Mouse (Mus musculus) kidney, adult 18-20 months (tissue): Measurements from ENCODE around the gene Ppp1r14d.

ENCODE experiments used
- DNase-seq: peaks from one replicate; pipeline ENCODE4 v3.0.0; 2021

The Ppp1r14d gene

DNA sequence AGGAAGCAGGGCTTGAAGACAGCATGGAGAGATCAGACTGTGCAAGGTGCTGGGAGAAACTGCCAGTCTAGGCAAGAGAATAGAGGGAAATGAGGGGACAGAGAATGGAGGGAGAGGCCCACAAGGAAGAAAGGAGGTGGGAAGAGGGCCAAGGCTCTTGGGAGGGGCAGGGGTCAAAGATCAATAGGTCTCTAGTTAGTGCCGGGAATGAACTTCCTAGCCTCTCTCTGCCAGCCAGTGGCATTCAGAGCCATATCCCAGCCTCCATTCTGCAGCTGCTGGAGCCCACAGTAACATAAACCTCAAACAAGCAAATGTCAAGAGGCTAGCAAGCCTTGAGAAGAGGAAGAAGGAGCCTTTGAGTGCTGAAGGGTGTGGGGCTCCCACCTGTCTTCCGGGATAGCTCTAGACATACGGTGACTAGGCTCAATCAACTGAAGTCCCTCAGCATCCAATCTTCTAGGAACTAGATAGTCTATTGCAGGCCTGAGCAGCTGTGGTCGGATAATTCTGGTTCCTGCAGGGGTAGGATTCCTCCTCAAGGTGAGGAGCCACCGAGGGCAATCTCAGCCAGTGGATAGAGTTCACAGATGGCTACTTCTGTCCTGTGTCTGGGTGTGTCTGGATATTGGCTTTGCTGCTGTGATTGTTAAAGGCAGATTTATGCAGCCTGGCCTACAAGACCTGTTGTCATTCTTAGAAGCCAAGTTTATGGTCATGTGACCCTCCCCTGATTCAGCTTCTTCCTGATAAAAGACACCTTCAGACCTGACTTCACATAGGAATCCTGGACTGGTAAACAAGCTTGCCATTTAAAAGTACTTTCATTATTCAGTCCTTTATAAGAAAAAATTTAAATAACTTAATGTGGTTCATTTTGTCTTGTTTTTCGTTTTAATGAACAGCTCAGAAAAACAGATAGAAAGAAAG lies at the start of gene Ppp1r14d:
Gene Ppp1r14d, minus strand, starts transcription at position 132 of the 930 bp plus-strand sequence.
- peak; percentile 63 for DNase-seq

DNA sequence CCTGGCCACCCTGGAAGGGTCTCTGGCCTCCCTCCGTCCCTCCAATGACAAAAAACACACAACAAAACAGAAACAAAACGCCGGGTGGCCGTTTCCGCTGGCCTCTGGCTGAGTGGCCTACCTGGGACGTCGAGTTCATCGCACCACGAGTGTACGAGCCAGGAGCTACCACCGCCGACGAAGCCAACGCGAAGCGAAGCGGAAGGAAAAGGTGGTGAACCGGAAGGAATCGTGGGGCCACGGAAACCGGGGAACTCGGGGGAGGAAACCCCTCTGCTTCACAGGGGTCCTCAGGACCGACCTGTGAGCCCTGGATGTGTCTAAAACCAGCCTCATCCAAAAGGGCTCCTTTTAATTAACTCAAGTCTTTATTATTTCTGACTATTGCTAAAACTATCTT lies 48.1 kb upstream of the Ppp1r14d start:
- no peak for DNase-seq

DNA sequence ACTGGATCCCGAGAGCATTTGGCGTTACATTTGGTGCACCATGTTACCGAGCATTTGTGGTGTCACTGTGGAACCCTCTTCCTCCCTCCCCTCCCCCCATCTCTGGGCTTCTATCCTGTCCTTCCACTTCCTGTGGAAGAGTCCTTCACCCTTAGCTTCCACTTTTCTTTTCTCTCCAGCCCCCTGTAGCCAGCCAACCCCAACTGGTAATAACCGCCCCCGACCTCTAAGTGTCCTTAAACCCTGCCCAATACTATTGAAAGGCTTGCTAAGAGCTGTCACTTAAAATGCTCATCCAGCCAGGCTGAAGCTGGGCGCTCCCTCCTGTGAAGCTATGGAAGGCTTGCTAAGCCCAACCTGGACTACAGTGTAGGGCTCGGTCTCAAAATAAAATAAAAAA lies 47.2 kb upstream of the Ppp1r14d start:
- DNase-seq = no peak

DNA sequence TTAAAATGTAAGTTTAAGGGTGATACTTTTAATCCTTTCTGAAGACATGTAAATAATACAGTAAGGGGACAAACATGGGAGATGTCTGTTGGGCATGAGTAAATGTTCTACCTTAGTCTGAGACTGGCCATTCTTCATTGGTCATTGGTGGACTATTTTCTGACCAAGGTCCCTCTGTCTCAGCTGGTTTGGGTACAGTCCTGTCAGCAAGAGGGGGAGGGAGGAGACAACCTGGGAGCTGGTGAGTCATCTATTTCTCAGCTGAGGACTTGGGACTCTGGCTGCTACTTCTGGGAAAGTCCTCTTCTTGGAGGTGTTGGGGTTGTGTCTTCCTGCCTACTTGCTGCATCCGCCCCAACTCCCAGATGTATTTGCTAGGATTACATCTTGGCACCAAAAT lies 44.4 kb upstream of the Ppp1r14d start:
- no peak for DNase-seq

DNA sequence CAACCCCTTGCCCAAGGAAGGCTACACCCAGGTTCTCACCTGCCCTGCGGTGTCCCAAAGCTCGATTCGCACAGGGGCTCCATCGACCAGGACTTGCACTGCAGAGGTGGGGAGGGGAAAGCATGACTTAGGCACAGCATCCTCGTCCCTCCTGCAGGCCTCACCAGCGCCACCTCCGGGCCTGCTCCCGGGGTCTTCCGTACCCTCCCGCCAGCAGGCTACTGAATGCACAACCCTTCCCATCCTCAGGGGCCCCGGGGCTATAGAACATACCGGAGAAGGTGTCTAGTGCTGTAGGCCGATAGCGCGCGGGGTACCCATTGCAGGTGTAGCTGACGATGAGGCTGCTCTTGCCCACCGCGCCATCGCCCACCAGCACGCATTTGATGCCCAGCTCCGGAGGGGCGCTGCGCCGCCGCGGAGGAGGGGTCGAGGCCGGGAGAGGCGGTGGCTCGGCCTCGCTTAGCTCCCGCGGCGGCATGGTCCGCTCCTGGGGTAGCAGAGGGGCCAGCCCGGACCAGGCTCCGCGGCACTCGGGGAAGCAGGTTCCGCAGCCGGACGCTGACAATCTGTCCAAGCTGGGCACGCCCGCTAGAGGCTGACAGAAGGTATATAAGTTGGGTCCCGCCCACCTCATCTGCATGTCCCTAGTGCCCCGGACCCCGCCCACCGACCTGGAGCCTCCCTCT lies 41.1 kb upstream of the Ppp1r14d start, which contains the start of gene Rhov:
Gene Rhov, minus strand, starts transcription at position 630 of the 689 bp plus-strand sequence.
- peak; percentile 72 for DNase-seq

DNA sequence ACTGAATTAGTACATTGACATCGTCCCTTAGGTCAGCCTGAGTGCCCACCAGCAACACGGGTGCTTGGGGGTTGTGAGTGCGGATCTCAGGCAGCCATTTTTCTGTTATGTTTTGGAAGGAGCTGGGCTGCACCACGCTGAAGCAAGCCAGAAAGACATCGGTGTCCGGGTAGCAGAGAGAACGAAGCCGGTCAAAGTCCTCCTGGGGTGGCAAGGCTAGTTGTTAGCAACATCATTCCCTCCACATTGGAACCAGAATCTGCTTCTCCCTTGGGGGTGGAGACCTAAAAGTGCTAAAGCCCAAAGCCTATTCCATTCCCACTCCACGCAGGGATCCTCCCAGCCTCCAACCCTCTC lies 40.6 kb upstream of the Ppp1r14d start:
- DNase-seq = peak; percentile 32

DNA sequence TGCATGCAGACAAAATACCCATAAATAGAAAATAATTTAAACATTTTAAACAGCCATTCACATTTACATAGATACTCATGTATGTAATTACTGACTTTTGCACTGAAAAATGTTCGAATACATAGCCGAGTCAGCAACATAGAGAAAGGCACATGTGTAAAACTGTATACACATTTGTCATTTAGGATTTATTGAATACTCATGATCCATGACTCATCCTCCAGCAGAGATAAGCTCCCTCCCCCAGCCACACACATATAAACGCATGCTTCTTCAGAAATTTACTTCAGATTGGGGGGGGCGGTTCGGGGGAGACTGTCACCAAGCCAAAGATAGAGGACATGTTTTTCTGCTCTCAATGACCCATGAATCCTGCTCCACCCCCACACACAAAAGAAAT lies 34.1 kb upstream of the Ppp1r14d start:
- no peak for DNase-seq

DNA sequence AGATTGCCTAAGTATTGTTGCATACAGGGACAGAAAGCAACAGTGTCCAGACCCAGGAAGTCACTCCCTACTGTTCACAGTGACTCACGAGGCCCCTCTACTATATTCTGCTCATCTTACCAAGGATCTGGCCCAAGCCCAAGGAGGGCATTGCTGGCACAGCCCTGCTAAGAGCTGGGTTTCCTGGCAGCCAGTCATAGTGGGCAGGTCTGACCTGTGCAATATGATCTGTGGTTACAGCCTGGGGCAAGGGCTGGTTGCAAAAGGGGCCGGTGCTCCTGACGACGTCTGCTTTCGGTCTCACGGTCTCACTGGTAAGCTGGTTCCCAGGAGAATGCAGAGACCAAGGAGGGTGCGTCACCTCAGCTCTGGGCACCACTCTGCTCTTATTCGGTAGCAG lies 33.3 kb upstream of the Ppp1r14d start:
- DNase-seq = peak; percentile 79

DNA sequence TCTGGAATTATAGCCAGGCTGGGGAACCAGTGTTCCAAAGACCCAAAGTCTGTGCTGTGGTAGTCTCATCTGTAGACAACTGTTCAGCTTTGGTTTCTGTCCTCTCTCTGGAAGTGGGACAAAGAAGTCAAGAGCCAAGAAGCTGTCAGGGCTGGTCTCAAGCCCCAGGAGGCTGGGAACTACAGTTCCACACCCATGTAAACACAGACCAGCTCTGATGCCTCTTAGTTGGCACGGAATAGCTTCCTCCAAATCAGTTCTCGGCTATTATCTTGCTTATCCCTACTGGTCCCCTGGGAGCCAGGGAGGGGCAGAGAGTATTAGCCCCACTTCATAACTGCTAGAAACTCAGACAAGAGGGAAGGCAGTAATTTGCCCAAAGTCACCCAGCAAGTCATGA lies 31.6 kb upstream of the Ppp1r14d start:
- no peak for DNase-seq

DNA sequence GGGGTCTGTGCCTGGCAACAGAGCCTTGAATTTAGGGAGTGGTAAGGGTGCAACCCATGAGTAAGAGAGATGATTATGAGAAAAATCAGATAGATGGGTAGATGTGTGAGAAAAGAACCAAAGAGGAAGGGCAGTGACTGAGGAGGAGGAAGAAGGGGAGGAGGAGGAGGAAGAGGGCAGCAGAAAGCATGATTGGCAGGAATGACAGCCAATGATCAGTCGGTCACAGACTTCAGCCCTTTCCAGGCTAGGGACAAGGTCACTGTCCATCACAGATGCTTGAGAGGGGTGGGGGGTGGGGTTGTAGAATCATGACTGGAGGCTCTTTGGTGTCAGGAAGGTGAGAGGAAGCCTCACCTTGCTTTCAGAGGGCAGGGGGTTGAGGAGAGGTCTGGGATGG lies 30.8 kb upstream of the Ppp1r14d start:
- no peak for DNase-seq

DNA sequence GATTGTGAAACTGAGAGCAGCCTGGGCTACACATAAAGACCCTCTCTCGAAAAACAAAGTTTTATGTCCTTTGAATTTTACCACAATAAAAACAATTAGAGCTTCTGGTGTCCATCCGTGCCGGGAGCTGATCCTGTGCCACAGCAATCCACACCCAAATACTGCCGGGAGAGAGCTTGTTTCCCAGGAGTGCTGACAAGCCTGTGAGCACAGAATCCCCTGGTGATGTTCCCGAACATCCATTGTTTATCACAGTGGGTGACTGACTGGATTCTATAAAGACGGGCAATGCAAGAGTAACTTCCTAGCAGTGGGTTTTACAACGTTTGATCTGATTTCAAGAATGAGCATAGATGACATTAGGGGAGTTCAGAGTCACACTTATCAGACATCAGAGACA lies 25.3 kb upstream of the Ppp1r14d start:
- no peak for DNase-seq

DNA sequence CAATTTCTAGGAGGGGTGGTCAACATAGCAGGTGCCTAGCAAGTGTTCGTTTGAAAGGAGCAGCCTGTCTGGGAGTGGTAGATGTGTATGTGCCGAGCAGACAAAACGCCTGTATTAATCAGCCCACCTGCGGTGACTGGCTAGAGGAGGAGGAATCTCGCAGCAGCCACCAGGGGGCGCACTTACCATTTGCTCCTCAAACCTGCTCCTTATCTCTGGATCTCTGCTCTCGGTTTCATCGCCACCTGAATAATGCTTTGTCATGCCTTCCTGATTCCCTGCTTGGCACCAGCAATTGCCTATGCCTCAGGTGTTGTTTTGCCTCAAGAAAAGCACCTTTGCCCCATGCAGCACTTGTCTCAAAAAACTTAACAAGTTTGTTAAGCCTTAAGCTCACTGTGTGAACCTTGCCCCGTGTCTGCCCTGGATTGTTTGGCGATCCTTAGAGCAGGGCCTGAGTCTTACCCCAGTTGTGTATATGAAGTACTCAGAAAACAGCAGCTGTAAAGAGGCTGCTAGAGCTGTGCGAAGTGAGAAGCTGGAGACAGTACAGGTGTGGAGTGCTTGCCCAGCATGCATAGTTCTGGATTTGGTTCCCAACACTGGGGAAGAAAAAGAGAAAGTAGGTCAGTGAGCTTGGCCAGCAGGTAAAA lies 21.2 kb upstream of the Ppp1r14d start:
- DNase-seq = peak; percentile 87

DNA sequence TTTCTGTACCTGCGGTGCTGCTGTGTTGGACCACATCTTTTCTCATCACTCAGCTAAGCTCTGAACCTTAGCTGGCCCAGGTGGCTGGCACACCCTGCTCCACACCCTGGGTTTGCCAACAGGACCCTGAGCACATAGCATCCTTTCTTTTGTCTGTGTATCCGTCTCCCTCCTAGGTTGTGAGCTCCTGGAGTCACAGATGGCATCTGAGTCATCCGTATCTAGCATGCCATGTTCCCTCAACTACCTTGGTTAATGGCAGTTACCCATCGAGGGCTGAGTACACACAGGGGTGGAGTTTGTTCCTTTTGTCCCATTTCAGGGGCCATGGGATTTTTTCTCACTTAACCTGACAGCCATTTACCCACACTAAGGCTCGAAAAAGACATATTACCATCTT lies 20.7 kb upstream of the Ppp1r14d start:
- DNase-seq = no peak

DNA sequence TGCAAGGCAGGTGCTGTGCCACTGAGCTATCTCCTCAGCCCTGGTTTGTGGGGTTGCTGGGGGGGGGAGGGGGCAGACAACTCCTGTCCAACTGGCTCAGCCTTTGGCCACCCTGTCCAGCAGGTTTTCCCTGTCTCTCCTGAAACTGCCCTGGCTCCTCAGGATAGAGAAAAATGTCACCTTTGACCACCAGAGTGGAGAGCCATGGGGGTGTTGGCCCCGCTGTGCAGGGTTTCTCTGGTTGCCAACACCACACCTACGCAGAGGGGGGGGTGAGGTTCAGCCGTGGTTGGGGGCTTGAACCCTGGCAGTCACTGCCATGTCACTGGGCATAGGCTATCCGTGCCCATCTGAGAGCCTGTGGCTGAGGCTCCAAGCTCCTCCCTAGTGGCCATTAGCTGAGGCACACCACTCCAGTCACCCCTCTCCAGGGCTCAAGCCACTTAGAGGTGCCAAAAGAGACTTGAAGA lies 19.9 kb upstream of the Ppp1r14d start:
- peak; percentile 40 for DNase-seq

DNA sequence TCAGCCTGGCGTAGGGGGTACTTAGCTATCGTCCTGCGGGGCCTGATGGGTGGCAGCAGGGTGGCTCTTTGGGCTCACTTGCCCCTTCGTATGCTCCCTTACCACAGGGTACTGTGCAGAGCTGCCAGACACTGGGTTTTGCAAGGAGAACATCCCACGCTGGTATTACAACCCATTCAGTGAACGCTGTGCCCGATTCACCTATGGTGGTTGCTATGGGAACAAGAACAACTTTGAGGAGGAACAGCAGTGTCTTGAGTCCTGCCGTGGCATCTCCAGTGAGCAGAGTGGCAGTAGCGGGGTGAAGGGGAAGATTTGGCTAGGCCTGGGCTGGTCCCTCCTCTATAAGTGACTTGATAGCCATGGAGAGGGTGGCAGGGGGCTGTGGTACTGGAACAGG lies 18.2 kb upstream of the Ppp1r14d start:
- no peak for DNase-seq

DNA sequence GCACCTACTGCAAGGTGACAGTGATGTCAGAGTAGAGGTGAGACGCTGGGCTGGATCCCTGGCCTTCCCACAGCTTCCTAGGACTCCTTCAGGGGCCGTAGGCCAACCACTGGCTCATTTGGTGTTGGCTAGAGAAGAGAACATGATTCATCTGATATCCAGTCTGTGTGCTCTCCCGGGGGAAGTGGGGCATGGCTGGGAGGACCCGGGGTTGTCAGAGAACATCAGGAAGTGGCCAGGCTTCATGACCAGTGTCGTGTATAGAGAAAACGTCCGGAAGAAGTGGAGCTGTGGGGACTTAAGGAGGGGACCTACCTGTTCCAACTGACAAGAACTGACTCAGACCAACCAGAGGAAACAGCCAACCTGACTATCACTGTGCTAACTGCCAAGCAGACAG lies 15.5 kb upstream of the Ppp1r14d start:
- DNase-seq = no peak

DNA sequence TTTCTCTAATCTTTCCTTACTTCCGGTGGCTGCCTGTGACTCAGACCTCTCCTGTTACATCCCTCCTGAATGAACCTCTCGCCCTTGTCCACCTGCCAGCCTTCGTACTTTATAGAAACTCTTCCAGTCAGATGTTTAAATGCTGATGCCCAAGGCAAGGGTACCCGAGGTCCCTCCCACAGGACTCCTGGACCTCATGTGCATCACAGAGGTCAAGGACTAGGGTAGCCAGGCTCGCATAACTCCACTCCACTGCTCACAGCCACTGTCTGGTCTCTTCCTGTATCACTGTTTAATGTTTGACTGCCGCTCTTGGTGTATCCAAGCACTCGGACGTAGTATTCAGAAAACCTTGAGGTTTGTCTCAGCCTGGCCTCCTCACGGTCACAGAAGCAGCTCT lies 12.8 kb upstream of the Ppp1r14d start:
- DNase-seq = peak; percentile 53

DNA sequence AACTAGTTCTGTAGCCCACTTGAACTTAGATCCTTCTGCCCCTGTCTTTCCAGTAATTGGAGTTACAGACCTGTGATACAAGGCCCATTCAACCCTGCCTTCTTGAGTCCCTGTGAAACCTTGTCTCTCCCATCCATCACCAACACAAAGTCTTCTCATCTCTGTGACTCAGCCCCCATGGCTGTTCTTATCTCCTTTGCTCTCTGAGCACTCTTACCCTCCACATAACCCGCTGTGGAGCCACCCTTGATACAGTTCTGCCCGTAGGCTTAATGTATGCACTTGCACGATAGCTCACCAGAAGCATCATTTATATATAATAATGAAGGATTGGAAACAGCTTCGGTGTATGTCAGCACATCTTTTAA lies 11.1 kb upstream of the Ppp1r14d start:
- DNase-seq = no peak

DNA sequence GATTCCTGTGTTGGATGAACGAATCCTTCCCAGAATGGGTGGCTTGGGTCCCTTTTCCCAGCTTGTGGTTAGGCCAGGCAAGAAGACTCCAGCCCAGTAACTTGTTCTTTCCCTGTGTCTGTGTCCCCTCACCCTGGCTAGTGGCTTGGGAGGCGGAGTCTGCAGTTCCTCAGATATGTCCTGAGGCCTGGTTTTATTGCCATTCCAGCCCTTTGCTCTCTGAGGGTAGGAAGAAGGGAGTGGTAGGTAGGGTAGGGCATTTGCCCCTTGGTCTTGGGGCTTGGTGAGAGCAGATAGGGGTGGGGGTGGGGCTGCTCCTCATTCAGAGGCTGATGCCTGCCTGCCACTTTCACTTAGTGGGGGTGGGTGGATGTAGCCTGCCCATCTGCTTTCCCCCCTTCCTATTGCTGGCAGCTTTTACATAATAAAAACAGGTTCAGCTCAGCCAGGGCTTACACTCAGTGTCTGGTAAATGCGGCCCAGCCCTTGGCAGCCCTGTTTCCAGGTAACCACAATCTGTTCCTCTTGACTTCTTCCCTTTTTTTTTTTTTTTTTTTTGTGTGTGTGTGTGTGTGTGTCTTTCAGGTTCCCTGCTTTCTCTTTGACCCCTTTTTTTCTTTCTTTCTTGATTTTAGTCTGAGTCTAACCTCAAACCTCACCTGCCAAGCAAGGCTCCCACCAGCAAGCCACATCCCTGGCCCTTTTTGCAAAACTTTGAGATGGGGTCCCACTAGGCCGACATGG lies 10.5 kb upstream of the Ppp1r14d start:
- DNase-seq = peak; percentile 23

DNA sequence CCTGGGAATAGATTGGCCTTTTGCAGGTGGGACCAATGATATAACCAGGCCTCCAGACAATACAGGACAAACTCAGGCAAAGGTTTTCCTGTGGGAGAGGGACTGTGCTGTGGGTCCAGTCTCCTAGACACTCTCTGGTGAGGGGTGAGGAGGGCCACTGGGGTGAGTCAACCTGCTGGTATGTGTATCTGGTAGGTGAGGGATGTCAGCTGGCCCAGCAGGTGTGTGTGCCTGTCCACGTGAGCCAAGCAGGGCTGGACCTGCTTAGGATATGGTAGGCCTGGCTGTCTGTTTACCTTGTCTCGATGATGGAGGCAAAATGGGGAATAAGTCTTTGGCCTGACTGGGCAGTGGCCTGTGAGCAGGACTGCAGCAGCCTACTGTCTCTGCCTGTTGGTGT lies 9.0 kb upstream of the Ppp1r14d start:
- peak; percentile 55 for DNase-seq

DNA sequence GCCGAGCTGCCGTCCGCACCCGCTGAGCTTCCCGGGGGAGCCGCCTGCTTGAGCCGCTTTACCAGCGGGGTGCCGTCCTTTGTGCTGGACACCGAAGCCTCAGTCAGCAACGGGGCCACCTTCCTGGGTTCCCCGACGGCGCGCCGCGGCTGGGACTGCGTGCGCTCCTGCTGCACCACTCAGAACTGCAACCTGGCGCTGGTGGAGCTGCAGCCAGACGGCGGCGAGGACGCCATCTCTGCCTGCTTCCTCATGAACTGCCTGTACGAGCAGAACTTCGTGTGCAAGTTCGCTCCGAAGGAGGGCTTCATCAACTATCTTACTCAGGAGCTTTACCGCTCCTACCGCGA lies 8.1 kb upstream of the Ppp1r14d start:
- no peak for DNase-seq

DNA sequence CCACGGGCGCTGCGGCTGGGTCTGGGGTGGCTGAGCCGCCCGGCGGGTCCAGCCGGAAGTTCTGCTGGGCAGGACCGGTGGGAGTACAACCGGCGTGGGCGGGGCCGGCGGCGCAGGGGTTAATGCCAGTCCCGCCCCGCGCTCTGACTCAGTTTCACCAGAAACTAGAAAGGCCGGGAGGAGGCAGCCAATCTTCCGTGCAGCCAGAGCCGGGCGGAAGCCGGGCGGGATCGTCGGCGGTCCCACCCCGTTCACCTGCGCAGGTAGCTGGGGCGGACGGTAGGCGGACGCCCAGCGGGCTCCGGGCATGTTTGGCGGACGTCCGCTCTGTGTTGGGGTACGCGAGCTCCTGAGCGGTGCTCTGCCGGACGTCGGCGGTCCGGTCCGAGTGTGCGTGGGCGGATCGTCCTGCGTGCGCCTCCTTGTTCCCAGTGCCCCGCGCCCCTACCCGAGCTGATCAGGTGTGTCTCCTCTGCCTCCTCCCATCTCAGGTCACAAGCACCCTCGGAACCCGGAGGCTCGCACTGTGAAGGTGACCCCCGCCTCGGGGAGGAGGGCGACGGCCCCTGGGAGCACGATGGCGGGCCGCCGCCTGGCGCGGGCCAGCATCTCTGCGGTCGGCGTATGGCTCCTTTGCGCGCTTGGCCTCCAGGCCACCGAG lies 7.6 kb upstream of the Ppp1r14d start, which contains the start of gene Spint1:
Gene Spint1, plus strand, starts transcription at position 153 of the 661 bp plus-strand sequence.
- DNase-seq = peak; percentile 82
